Mouse (Mus musculus) liver, adult 2 months (tissue): ENCODE measurements at regions not wholly inside any gene's neighbourhood (a gene's known extent, or its start where the extent isn't known, plus 50 kb on each side); places are given as distances from the start of the nearest gene placed in this dataset.

Experiments
- DNase-seq: peaks from one replicate; pipeline ENCODE4 v3.0.0-alpha.2; 2011; ENCODE audit warnings: low read depth, low spot score; ENCODE audit errors: extremely low read depth
- H3K27ac ChIP-seq: fragments of 200-500 bp; replicated peaks from 2 replicates; pipeline ENCODE4 v1.5.1; 2012; ENCODE audit warnings: low read depth, mild to moderate bottlenecking, control low read depth, inconsistent platforms, low read length; ENCODE audit not compliant: insufficient read depth
- H3K27me3 ChIP-seq: fragments of 200-500 bp; 2 replicates; pipeline ENCODE4 v1.6.1; 2012; ENCODE audit warnings: mild to moderate bottlenecking, moderate library complexity, low read length, inconsistent platforms; ENCODE audit not compliant: control insufficient read depth, insufficient read depth
- H3K36me3 ChIP-seq: fragments of 200-500 bp; 2 replicates; pipeline ENCODE4 v1.6.1; 2012; ENCODE audit warnings: low read length, inconsistent platforms; ENCODE audit not compliant: control insufficient read depth, insufficient read depth
- H3K4me1 ChIP-seq: fragments of 200-500 bp; 2 replicates; pipeline ENCODE4 v1.6.1; 2011; ENCODE audit warnings: low read length; ENCODE audit not compliant: control insufficient read depth, insufficient read depth
- H3K4me3 ChIP-seq: fragments of 200-500 bp; 2 replicates; pipeline ENCODE4 v1.5.1; 2011; ENCODE audit warnings: low read depth, mild to moderate bottlenecking, control low read depth, low read length, moderate library complexity; ENCODE audit not compliant: insufficient read depth
- H3K79me2 ChIP-seq: fragments of 200-500 bp; 2 replicates; pipeline ENCODE4 v1.6.1; 2012; ENCODE audit warnings: inconsistent platforms, mild to moderate bottlenecking, low read length, moderate library complexity; ENCODE audit not compliant: control insufficient read depth, insufficient read depth
- H3K9ac ChIP-seq: fragments of 200-500 bp; 2 replicates; pipeline ENCODE4 v1.6.1; 2012; ENCODE audit warnings: low read depth, mild to moderate bottlenecking, control low read depth, inconsistent platforms, low read length
- CTCF ChIP-seq: fragments of 200-500 bp; IDR thresholded peaks from 2 replicates; pipeline ENCODE4 v1.5.1; 2011; ENCODE audit warnings: low read depth, low read length, control low read depth
- POLR2A ChIP-seq: fragments of 200-500 bp; IDR thresholded peaks from 2 replicates; pipeline ENCODE4 v1.6.1; 2011; ENCODE audit warnings: low read length, control low read depth; ENCODE audit not compliant: insufficient read depth; ENCODE audit errors: extremely low read depth
- WGBS: fragments of 180-500 bp; shearing (Covaris S2); methylation state at CpG from one replicate; pipeline ENCODE4 v1.1.7; 2018; 5-methylcytosine and 5-hydroxymethylcytosine counted together

- H3K36me3 ChIP-seq: no peaks in the 10 kb centered on the region
- TF ChIP-seq CTCF (no peak), POLR2A (no peak)
- H3K27me3 ChIP-seq: no peaks in the 10 kb centered on the region
- no peak overlapping the region for H3K27ac ChIP-seq
- H3K4me1 ChIP-seq: no peaks in the 10 kb centered on the region
- no peaks in the 10 kb centered on the region for H3K79me2 ChIP-seq
- DNase-seq: no peak
- WGBS: 89% methylated on average over 5 of the region's 5 CpGs
- no peak overlapping the region for H3K4me3 ChIP-seq
- H3K9ac ChIP-seq: no peak overlapping the region
Measured at GRCm38 (mm10) chr4:56419122-56419913, 320.6 kb upstream of the Gm26657 start.

GRCm38 (mm10) chr4:56411024-56411636, 328.7 kb upstream of the Gm26657 start:
- no peaks in the 10 kb centered on the region for H3K27me3 ChIP-seq
- 24% methylated on average over 1 of the region's 1 CpGs for WGBS
- DNase-seq: peak; percentile 10
- H3K27ac ChIP-seq: no peak overlapping the region
- H3K36me3 ChIP-seq: no peaks in the 10 kb centered on the region
- H3K4me3 ChIP-seq: no peak overlapping the region
- TF ChIP-seq POLR2A (no peak), CTCF (no peak)
- no peaks in the 10 kb centered on the region for H3K79me2 ChIP-seq
- H3K4me1 ChIP-seq: no peaks in the 10 kb centered on the region
- H3K9ac ChIP-seq: no peak overlapping the region

- no peaks in the 10 kb centered on the region for H3K79me2 ChIP-seq
- TF ChIP-seq POLR2A (no peak), CTCF (no peak)
Measured at GRCm38 (mm10) chr4:56393793-56394192, 346.1 kb upstream of the Gm26657 start.

GRCm38 (mm10) chr4:56387051-56387450, 352.8 kb upstream of the Gm26657 start:
- Histone ChIP-seq H3K4me1 (no peaks in the 10 kb centered on the region), H3K27ac (no peak overlapping the region), H3K4me3 (no peak overlapping the region), H3K79me2 (no peaks in the 10 kb centered on the region), H3K9ac (no peak overlapping the region), H3K36me3 (no peaks in the 10 kb centered on the region), H3K27me3 (no peaks in the 10 kb centered on the region)
- TF ChIP-seq POLR2A: no peak
- TF ChIP-seq CTCF: no peak
- DNase-seq: no peak
- WGBS: 77% methylated on average over 3 of the region's 3 CpGs

More at GRCm38 (mm10) chr4:56393793-56394192, 346.1 kb upstream of the Gm26657 start:
- no peaks in the 10 kb centered on the region for H3K36me3 ChIP-seq
- no peaks in the 10 kb centered on the region for H3K4me1 ChIP-seq
- H3K27ac ChIP-seq: no peak overlapping the region
- no peak for DNase-seq
- no peak overlapping the region for H3K9ac ChIP-seq
- no peak overlapping the region for H3K4me3 ChIP-seq
- no peaks in the 10 kb centered on the region for H3K27me3 ChIP-seq

DNA sequence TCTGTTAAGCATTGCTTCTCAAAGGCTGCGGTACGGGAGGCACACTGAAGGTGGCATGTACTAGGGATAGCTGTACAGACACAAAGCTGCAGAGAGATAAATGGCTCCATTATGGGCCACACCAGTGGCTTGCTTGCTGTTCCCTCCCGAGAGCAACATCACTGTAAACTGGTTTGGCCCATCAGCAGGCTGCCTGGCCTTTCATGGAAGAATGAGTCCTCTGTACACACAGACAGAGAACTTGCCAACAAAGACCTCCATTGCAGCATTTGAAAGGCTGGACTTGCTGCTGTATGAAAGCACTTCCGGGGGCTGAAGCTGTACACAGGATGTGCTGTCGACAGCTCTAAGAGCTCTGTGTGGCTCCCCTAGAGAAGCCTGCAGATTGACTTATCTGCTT, 364.1 kb upstream of the Gm26657 start:
- Histone ChIP-seq H3K27me3 (no peaks in the 10 kb centered on the region), H3K4me3 (no peak overlapping the region), H3K9ac (no peak overlapping the region), H3K27ac (no peak overlapping the region), H3K36me3 (no peaks in the 10 kb centered on the region), H3K79me2 (no peaks in the 10 kb centered on the region), H3K4me1 (no peaks in the 10 kb centered on the region)
- DNase-seq: no peak
- WGBS: 69% methylated on average over 5 of the region's 5 CpGs
- no peak for TF ChIP-seq POLR2A

DNA sequence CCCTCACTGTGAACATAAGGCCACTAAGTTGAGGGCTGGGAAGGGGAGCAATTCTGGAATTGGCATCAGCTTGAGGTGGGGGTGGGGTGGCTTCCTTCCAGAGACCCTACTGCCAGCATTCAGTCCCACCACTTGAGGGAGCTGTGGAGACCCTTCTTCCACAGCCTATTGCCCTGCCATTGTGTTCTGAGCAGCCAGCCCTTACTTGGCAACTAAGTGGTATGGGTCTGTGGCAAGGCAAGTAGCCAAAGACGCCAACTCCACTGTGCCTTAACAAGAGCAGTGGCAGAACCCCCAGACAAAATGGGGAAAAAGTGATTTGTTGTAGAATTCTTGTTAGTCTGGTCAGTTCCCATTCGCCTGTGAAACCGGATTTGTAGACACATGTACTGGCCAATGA, 365.4 kb upstream of the Gm26657 start:
- DNase-seq: no peak
- no peaks in the 10 kb centered on the region for H3K79me2 ChIP-seq
- no peak overlapping the region for H3K4me3 ChIP-seq
- no peaks in the 10 kb centered on the region for H3K36me3 ChIP-seq
- H3K27me3 ChIP-seq: no peaks in the 10 kb centered on the region
- 84% methylated on average over 3 of the region's 3 CpGs for WGBS
- H3K27ac ChIP-seq: no peak overlapping the region
- TF ChIP-seq CTCF: no peak
- TF ChIP-seq POLR2A: no peak
- no peak overlapping the region for H3K9ac ChIP-seq
- no peaks in the 10 kb centered on the region for H3K4me1 ChIP-seq
